Mouse (Mus musculus) hindbrain, embryonic 16.5 days (tissue): ENCODE results near the gene Dtx3. TPM values are rescaled to one million over a fixed set of nuclear protein-coding genes. Genes with fewer than 3 reads are reported as not detected.

Source experiments
- ATAC-seq: fragments of 200-750 bp; cut with Nextera tagmentation; 2 replicates; pipeline ENCODE4 v1.8.0; 2017; ENCODE audit warnings: moderate TSS enrichment, moderate library complexity
- H3K27ac ChIP-seq: fragments of 300-500 bp; sonication (generic); 2 replicates; pipeline ENCODE4 v1.5.1; 2014; ENCODE audit warnings: low read depth, mild to moderate bottlenecking, control low read depth, low read length, moderate library complexity
- H3K27me3 ChIP-seq: fragments of 300-500 bp; sonication (generic); replicated peaks from 2 replicates; pipeline ENCODE4 v1.6.1; 2014; ENCODE audit warnings: low read length; ENCODE audit not compliant: control insufficient read depth, insufficient read depth
- H3K36me3 ChIP-seq: fragments of 300-500 bp; sonication (generic); 2 replicates; pipeline ENCODE4 v1.6.1; 2014; ENCODE audit warnings: mild to moderate bottlenecking, low read length, moderate library complexity, mixed read lengths; ENCODE audit not compliant: control insufficient read depth, insufficient read depth
- H3K4me1 ChIP-seq: fragments of 300-500 bp; sonication (generic); 2 replicates; pipeline ENCODE4 v1.6.1; 2014; ENCODE audit warnings: low read depth, low read length; ENCODE audit not compliant: control insufficient read depth, insufficient read depth
- H3K4me2 ChIP-seq: fragments of 300-500 bp; sonication (generic); 2 replicates; pipeline ENCODE4 v1.6.1; 2014; ENCODE audit warnings: mild to moderate bottlenecking, low read length, control low read depth, moderate library complexity
- H3K4me3 ChIP-seq: fragments of 300-500 bp; sonication (generic); 2 replicates; pipeline ENCODE4 v1.5.1; 2014; ENCODE audit warnings: mild to moderate bottlenecking, low read length, control low read depth, moderate library complexity
- H3K9ac ChIP-seq: fragments of 300-500 bp; sonication (generic); 2 replicates; pipeline ENCODE4 v1.6.1; 2014; ENCODE audit warnings: low read depth, mild to moderate bottlenecking, control low read depth, low read length, moderate library complexity
- H3K9me3 ChIP-seq: fragments of 300-500 bp; sonication (generic); 2 replicates; pipeline ENCODE4 v1.6.1; 2014; ENCODE audit warnings: mild to moderate bottlenecking, low read length, moderate library complexity; ENCODE audit not compliant: control insufficient read depth
- WGBS: fragments of 180-500 bp; shearing (Covaris S2); extraction: QIAGEN DNeasy Blood & Tissue Kit; methylation state at CpG from one replicate; pipeline ENCODE4 v1.1.7; 2014; 5-methylcytosine and 5-hydroxymethylcytosine counted together
- polyA plus RNA-seq: library from polyadenylated mRNA; unstranded; fragments of >200 nt; fragmentation: Nextera tagmentation; extraction: Ambion mirVana; gene quantifications from 2 replicates; pipeline ENCODE4 v1.2.1, GENCODE M21; 2015

Dtx3 gene
- polyA plus RNA-seq, 1 experiment from 2014 or later: 213 TPM

- Histone ChIP-seq H3K4me2 (no peak overlapping the region), H3K36me3 (peaks cover 29% of the 10 kb centered on the region), H3K27me3 (no peaks in the 10 kb centered on the region), H3K9me3 (no peaks in the 10 kb centered on the region), H3K9ac (no peak overlapping the region), H3K4me3 (no peak overlapping the region), H3K4me1 (no peaks in the 10 kb centered on the region), H3K27ac (no peak overlapping the region)
- 28% methylated on average over 10 of the region's 10 CpGs for WGBS
- no peak for ATAC-seq
Observed at GRCm38 (mm10) chr10:127225732-127226131, 30.2 kb upstream of the Dtx3 start.

GRCm38 (mm10) chr10:127225213-127225612 lies 29.7 kb upstream of the Dtx3 start:
- ATAC-seq: no peak

GRCm38 (mm10) chr10:127218339-127218738 lies 22.8 kb upstream of the Dtx3 start:
- ATAC-seq: no peak
- 84% methylated on average over 2 of the region's 2 CpGs for WGBS
- Histone ChIP-seq H3K4me3 (no peak overlapping the region), H3K27me3 (no peaks in the 10 kb centered on the region), H3K9me3 (no peaks in the 10 kb centered on the region), H3K36me3 (no peaks in the 10 kb centered on the region), H3K4me2 (no peak overlapping the region), H3K4me1 (no peaks in the 10 kb centered on the region), H3K27ac (no peak overlapping the region), H3K9ac (no peak overlapping the region)

More at GRCm38 (mm10) chr10:127225213-127225612, 29.7 kb upstream of the Dtx3 start:
- H3K4me1 ChIP-seq: no peaks in the 10 kb centered on the region
- no peak overlapping the region for H3K4me3 ChIP-seq
- peaks cover 25% of the 10 kb centered on the region for H3K36me3 ChIP-seq
- no peak overlapping the region for H3K9ac ChIP-seq
- no peak overlapping the region for H3K27ac ChIP-seq
- 29% methylated on average over 6 of the region's 6 CpGs for WGBS
- no peak overlapping the region for H3K4me2 ChIP-seq
- H3K9me3 ChIP-seq: no peaks in the 10 kb centered on the region
- no peaks in the 10 kb centered on the region for H3K27me3 ChIP-seq

DNA sequence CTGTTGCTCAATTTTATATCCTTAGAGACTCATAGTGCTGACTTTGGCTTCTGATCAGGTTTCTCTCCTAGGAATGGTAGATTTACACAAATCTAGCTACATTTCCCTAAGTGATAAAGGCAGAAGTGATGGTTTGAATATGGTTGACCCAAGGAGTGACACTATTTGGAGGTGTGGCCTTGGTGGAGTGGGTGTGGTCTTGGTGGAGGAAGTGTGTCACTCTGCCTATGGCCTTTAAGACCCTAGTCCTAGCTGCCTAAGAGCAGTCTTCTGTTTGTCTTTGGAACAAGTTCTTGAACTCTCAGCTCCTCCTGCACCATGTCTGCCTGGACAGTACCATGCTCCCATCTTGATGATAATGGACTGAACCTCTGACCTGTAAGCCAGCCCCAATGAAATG lies 21.6 kb upstream of the Dtx3 start:
- no peaks in the 10 kb centered on the region for H3K36me3 ChIP-seq
- no peak for ATAC-seq
- H3K4me3 ChIP-seq: no peak overlapping the region
- no peaks in the 10 kb centered on the region for H3K4me1 ChIP-seq
- no peaks in the 10 kb centered on the region for H3K27me3 ChIP-seq
- H3K27ac ChIP-seq: no peak overlapping the region
- no peak overlapping the region for H3K4me2 ChIP-seq
- no peak overlapping the region for H3K9ac ChIP-seq
- H3K9me3 ChIP-seq: no peaks in the 10 kb centered on the region

DNA sequence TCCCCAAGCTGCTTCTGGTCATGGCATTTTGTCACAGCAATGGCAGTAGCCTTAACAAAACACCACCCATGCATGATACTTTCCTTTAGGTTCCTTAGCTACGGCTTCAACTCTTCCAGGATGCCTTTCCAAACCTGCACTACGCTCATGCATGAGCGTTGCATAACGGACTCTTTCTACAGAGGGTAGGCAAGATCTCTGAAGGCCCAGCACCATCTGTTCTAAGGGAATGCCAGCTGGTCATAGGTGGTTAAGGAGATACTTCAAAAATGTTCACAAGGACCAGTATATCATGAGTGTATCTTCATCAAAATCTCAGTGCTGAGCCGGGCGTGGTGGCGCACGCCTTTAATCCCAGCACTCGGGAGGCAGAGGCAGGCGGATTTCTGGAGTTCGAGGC lies 20.9 kb upstream of the Dtx3 start:
- H3K4me1 ChIP-seq: no peaks in the 10 kb centered on the region
- 95% methylated on average over 11 of the region's 11 CpGs for WGBS
- H3K9ac ChIP-seq: no peak overlapping the region
- H3K9me3 ChIP-seq: no peaks in the 10 kb centered on the region
- H3K36me3 ChIP-seq: no peaks in the 10 kb centered on the region
- no peak overlapping the region for H3K27ac ChIP-seq
- no peak overlapping the region for H3K4me2 ChIP-seq
- no peak overlapping the region for H3K4me3 ChIP-seq
- ATAC-seq: no peak
- no peaks in the 10 kb centered on the region for H3K27me3 ChIP-seq

DNA sequence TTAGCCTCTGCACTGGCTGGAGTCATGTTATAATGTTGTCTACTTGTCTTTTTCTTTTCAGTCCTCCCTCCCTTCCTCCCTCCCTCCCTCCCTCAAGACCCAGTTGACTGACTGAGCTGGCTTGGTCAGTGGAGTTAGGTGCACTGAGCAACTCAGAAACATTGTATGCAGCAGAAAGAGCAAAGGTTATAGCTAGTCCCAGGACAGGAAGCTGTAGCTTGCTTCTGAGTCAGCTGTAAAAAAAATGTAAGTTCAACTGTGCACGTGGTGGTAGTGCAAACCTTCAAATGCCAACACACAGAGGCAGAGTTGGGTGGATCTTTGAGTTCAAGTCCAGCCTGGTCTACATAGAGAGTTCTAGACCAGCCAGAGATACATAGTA lies 18.9 kb upstream of the Dtx3 start:
- H3K27me3 ChIP-seq: no peaks in the 10 kb centered on the region
- no peaks in the 10 kb centered on the region for H3K36me3 ChIP-seq
- no peak overlapping the region for H3K4me3 ChIP-seq
- WGBS: 55% methylated on average over 1 of the region's 1 CpGs
- no peaks in the 10 kb centered on the region for H3K9me3 ChIP-seq
- no peak overlapping the region for H3K9ac ChIP-seq
- H3K4me1 ChIP-seq: peaks cover 13% of the 10 kb centered on the region
- no peak overlapping the region for H3K27ac ChIP-seq
- ATAC-seq: no peak
- H3K4me2 ChIP-seq: no peak overlapping the region

- no peaks in the 10 kb centered on the region for H3K9me3 ChIP-seq
- no peak overlapping the region for H3K9ac ChIP-seq
- no peak overlapping the region for H3K27ac ChIP-seq
- no peak for ATAC-seq
- no peaks in the 10 kb centered on the region for H3K36me3 ChIP-seq
- no peak overlapping the region for H3K4me2 ChIP-seq
- 83% methylated on average over 13 of the region's 13 CpGs for WGBS
- no peak overlapping the region for H3K4me3 ChIP-seq
- H3K4me1 ChIP-seq: peaks cover 13% of the 10 kb centered on the region
- no peaks in the 10 kb centered on the region for H3K27me3 ChIP-seq
Observed at GRCm38 (mm10) chr10:127213704-127214421, 18.3 kb upstream of the Dtx3 start.

GRCm38 (mm10) chr10:127213272-127213671 lies 17.7 kb upstream of the Dtx3 start:
- Histone ChIP-seq H3K36me3 (peaks cover 3% of the 10 kb centered on the region; the same call in 1 of the 2 replicates), H3K4me1 (peaks cover 13% of the 10 kb centered on the region), H3K9ac (no peak overlapping the region), H3K27me3 (no peaks in the 10 kb centered on the region), H3K4me2 (no peak overlapping the region), H3K27ac (no peak overlapping the region), H3K4me3 (no peak overlapping the region), H3K9me3 (no peaks in the 10 kb centered on the region)
- WGBS: 94% methylated on average over 8 of the region's 8 CpGs
- ATAC-seq: no peak

- peaks cover 13% of the 10 kb centered on the region for H3K4me1 ChIP-seq
- peak within 1 kb of the TSS; percentile 78 for H3K9ac ChIP-seq
- peak; percentile 97 for ATAC-seq
- under 1% methylated on average over 27 of the region's 47 CpGs for WGBS
- no peaks in the 10 kb centered on the region for H3K27me3 ChIP-seq
- H3K36me3 ChIP-seq: peaks cover 8% of the 10 kb centered on the region
- 0 out of 2 replicates have a peak within 1 kb of the TSS, but pooled peaks have one; percentile 37 for H3K27ac ChIP-seq
- peak within 1 kb of the TSS; percentile 92 for H3K4me2 ChIP-seq
- H3K4me3 ChIP-seq: peak within 1 kb of the TSS; percentile 68
- no peaks in the 10 kb centered on the region for H3K9me3 ChIP-seq
Observed at GRCm38 (mm10) chr10:127211414-127211854, 15.9 kb upstream of the Dtx3 start, which contains the start of gene Pip4k2c. Gene Pip4k2c (minus strand): TSS chr10:127211585.
